Mouse (Mus musculus) embryonic stem cell, embryonic (primary cell): Measurements from ENCODE around the gene Cox19.

Experiments
- CTCF ChIA-PET, 4 experiments: fragments of 300-600 bp in 2 of 4; fragments of 350-600 bp in 2 of 4; sonication (Branson Sonifier 250); formaldehyde crosslinking; loops; one replicate each; lab custom pipeline; 2022; ENCODE audit warnings: inconsistent platforms in 2 of 4; lab: Charles Lee
- POLR2A ChIA-PET, 4 experiments: fragments of 300-600 bp in 2 of 4; fragments of 350-600 bp in 2 of 4; sonication (Branson Sonifier 250); formaldehyde crosslinking; loops; one replicate each; lab custom pipeline; 2022; ENCODE audit warnings: antibody characterized with exemption in 4 of 4, inconsistent platforms in 1 of 4; lab: Charles Lee

The Cox19 gene

DNA sequence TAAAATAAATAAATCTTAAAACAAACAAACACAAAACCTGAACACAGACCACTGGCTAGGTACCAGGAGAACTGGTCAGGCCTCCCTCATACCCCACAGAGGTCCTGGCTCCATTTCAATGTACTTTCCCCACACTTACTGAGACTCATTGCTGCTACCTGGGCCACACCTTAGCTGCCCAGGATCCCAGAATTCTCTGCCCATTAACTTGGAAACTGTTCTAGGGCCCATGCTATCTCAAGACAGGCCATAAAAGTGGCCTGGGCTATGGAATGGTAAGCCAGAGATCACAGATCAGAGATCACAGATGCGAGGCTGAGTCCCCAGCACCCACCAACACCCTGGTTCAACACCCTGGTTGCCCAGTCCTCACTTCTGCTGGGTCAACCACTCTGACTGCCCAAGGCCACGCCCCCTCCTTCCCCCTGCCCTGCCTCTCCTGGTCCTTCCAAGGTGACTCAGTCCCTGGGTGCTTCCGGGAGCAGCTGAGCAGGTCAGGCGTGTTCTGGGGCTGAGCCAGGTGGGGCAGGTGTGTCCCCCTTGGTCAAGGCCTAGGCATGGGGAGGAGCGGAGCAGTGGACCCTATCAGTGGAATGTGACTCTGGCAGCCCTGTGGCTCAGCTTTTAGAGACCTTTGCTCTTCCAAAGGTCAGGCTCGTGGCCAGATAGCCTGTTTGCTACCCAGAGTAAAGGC, 34.1 kb downstream of the Cox19 start:
- ChIA-PET POLR2A (interaction anchor here in 2 of 4 experiments (0.7 to 3.7 kb wide), 17 partner anchors 8 to 1101 kb away, joined by 3 to 33 read pairs (median 3); partner anchors contain the start of genes Adap1 (in 1 of the 2), Eif3b (in 1 of the 2), Get4 (in 1 of the 2) and Sun1 (in 1 of the 2)), CTCF (interaction anchor here in 3 of 4 experiments (0.6 to 3.6 kb wide), 5 partner anchors 13 to 1662 kb away, joined by 3 to 16 read pairs (median 3); no protein-coding TSS in a partner anchor)

DNA sequence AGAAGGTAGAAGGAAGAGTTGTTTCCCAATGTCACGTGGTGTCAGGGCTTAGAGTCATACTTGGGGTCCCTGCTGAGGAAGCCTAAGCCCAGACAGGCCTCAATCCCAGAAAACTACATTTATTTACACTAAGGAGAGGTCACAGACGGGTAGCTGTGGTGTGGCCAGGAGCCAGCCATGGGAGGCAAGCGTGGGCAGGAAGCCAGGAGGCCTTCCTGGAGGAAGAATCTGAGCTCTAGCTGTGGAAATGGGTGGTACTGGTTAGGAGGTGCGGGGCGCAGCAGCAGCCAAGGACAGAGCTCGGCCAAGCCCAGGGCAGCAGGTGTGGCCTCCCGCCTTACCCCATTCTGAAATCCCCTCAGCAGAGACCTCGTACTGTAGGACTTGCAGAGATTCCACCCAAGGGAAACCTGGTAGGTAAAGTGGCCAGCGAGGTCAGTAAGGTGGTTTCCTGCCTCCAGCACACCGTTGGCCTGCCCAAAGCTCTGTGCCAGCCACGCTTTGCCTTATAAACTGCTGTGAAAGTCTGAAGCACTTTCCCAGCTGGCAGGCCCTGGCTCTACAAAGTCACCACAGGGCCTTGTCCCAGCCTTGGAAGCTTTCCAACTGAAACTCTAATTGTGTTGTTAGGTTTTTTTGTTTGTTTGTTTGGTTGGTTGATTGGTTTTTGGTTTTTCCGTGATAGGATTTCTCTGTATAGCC, 36.1 kb downstream of the Cox19 start:
- ChIA-PET POLR2A (interaction anchor here in 2 of 4 experiments (0.6 to 1.3 kb wide), 6 partner anchors 8 to 1126 kb away, joined by 3 read pairs; partner anchors contain the start of gene Adap1 (in 1 of the 2)), CTCF (interaction anchor here in 2 of 4 experiments (1.3 kb wide), 2 partner anchors 16 to 38 kb away, joined by 4 to 6 read pairs; partner anchors contain the start of gene Cyp2w1 (in 1 of the 2))

GRCm38 (mm10) chr5:139313536-139313935, 37.7 kb downstream of the Cox19 start:
- ChIA-PET POLR2A (interaction anchor here in 3 of 4 experiments (0.7 to 2.1 kb wide), 4 partner anchors 8 to 12 kb away, joined by 3 to 8 read pairs (median 4); partner anchors contain the start of gene Adap1 (in 1 of the 3)), CTCF (no interaction called here)

DNA sequence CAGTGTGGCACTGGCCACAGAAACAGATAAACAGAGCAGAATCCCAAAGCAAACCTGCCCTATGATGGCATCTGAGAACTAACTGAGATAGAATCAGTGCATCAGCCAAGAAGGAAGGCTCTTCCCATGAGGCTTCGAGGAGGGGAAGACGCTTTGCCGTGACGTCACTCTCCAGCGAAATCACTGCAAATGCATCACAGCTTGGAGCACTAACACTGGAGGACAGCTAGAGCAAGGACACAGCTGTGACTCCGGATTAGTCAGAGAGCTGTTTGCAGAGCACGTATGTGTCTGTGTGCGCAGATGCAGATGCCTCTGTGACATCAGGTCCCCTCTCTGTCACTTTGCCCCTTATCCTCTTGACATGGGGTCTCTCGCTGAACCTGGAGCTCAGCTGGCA, 39.4 kb downstream of the Cox19 start:
- ChIA-PET CTCF (interaction anchor here in 3 of 4 experiments (0.6 to 1.2 kb wide), 4 partner anchors 29 to 314 kb away, joined by 3 to 6 read pairs (median 4); no protein-coding TSS in a partner anchor), POLR2A (interaction anchor here in 2 of 4 experiments (0.6 to 1.7 kb wide), 3 partner anchors 8 to 77 kb away, joined by 3 read pairs; no protein-coding TSS in a partner anchor)

DNA sequence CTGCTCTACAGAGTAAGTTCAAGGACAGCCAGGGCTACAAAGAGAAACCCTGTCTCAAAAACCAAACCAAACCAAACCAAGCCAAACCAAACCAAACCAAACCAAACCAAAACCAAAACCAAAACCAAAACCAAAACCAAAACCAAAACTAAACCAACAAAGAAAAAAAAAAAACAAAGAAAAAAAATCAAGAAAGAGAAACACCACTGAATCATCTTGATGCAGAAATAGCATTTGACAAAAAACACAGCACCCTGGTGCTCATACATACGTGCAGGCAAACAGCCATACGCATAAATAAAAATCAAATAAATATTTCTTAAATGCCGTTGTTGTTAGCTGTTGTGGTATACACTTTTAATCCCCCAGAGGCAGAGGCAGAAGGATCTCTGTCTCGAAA, 40.7 kb downstream of the Cox19 start:
- CTCF ChIA-PET = no interaction called here
- POLR2A ChIA-PET = interaction anchor here in 1 of 4 experiments (1.2 to 1.6 kb wide), 2 partner anchors 16 to 40 kb away, joined by 3 to 4 read pairs; no protein-coding TSS in a partner anchor

GRCm38 (mm10) chr5:139309946-139310345, 41.3 kb downstream of the Cox19 start:
- ChIA-PET POLR2A (interaction anchor here in 2 of 4 experiments (0.6 to 1.6 kb wide), 4 partner anchors 8 to 113 kb away, joined by 3 to 5 read pairs (median 4); no protein-coding TSS in a partner anchor), CTCF (interaction anchor here in 2 of 4 experiments (0.9 to 1.1 kb wide), 2 partner anchors 13 to 16 kb away, joined by 3 read pairs; partner anchors contain the start of gene Adap1 (in 1 of the 2))

DNA sequence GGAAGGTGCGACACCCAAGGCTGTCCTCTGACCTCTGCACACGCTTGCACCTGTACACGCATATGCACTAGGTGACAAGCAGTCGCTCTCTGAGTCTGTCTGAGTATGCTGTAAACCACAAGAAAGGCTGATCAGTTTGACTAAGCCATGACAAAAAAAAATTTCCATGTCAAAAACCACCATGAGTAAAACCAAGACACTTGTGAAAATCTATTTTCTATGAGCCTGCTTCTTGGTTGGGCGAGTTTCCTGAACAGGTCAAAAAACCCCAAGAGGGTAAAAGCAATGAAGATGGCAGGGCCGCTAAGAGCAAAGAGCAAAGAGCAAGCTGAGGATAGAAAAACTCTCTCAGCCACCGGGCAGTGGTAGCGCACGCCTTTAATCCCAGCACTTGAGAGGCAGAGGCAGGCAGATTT, 47.6 kb downstream of the Cox19 start:
- ChIA-PET POLR2A (interaction anchor here in 3 of 4 experiments (0.6 to 2.5 kb wide), 5 partner anchors 19 to 220 kb away, joined by 3 to 13 read pairs (median 3); partner anchors contain the start of gene Adap1 (in 1 of the 3)), CTCF (interaction anchor here in 3 of 4 experiments (0.6 to 1.5 kb wide), 4 partner anchors 14 to 28 kb away, joined by 3 to 4 read pairs (median 3); partner anchors contain the start of gene Adap1 (in 1 of the 3))

GRCm38 (mm10) chr5:139302101-139302500, 49.1 kb downstream of the Cox19 start:
- ChIA-PET CTCF (interaction anchor here in 2 of 4 experiments (0.8 to 2.0 kb wide), 3 partner anchors 20 to 43 kb away, joined by 4 to 8 read pairs (median 5); no protein-coding TSS in a partner anchor), POLR2A (interaction anchor here in 2 of 4 experiments (0.8 to 2.5 kb wide), 10 partner anchors 8 to 178 kb away, joined by 3 to 13 read pairs (median 4); partner anchors contain the start of gene Adap1 (in 2 of the 2))

GRCm38 (mm10) chr5:139297745-139298144, 53.5 kb downstream of the Cox19 start:
- POLR2A ChIA-PET = interaction anchor here in 2 of 4 experiments (0.9 to 1.7 kb wide), 6 partner anchors 10 to 46 kb away, joined by 3 to 6 read pairs (median 3); partner anchors contain the start of genes Adap1 (in 1 of the 2) and Get4 (in 1 of the 2)

DNA sequence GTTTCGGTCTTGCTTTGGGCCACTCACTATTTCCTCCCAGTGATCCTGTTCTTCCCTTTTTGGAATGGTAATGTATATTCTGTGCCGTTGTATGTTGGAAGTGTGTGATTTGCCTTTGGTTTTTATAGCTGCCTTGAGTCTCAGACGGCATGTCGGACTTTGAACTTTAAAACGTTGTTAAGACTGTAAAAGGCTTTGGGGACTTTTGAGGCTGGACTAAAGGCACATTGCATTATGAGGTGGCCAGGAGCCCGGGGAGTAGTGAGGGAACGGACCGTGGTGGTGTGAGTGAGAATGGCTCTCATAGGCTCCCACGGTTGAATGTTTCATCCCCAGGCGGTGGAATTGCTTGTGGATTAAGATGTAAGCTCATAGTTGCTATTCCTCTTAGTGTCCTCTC, 54.1 kb downstream of the Cox19 start:
- ChIA-PET CTCF (interaction anchor here in 3 of 4 experiments (0.7 to 1.3 kb wide), 4 partner anchors 14 to 349 kb away, joined by 3 to 5 read pairs (median 3); no protein-coding TSS in a partner anchor), POLR2A (interaction anchor here in 1 of 4 experiments (0.8 to 1.7 kb wide), 6 partner anchors 21 to 309 kb away, joined by 3 to 6 read pairs (median 3); partner anchors contain the start of genes Get4 and Sun1)

More at GRCm38 (mm10) chr5:139297745-139298144, 53.5 kb downstream of the Cox19 start:
- CTCF ChIA-PET = interaction anchor here in 1 of 4 experiments (0.7 kb wide), 1 partner anchor 117 kb away, joined by 3 read pairs; no protein-coding TSS in a partner anchor

GRCm38 (mm10) chr5:139294089-139294488, 57.1 kb downstream of the Cox19 start:
- POLR2A ChIA-PET = no interaction called here
- CTCF ChIA-PET = no interaction called here

GRCm38 (mm10) chr5:139291811-139292560, 59.2 kb downstream of the Cox19 start:
- CTCF ChIA-PET = interaction anchor here in 3 of 4 experiments (0.6 to 1.5 kb wide), 6 partner anchors 9 to 1396 kb away, joined by 3 to 8 read pairs (median 4); no protein-coding TSS in a partner anchor

GRCm38 (mm10) chr5:139290467-139291259, 60.6 kb downstream of the Cox19 start:
- CTCF ChIA-PET = interaction anchor here in 3 of 4 experiments (0.6 to 1.2 kb wide), 3 partner anchors 32 to 460 kb away, joined by 3 to 4 read pairs (median 3); no protein-coding TSS in a partner anchor
- POLR2A ChIA-PET = interaction anchor here in 2 of 4 experiments (0.7 to 2.3 kb wide), 4 partner anchors 8 to 38 kb away, joined by 3 to 6 read pairs (median 5); partner anchors contain the start of gene Get4 (in 1 of the 2)

More at GRCm38 (mm10) chr5:139291811-139292560, 59.2 kb downstream of the Cox19 start:
- POLR2A ChIA-PET = interaction anchor here in 3 of 4 experiments (0.8 to 2.3 kb wide), 5 partner anchors 10 to 33 kb away, joined by 3 to 6 read pairs (median 4); partner anchors contain the start of gene Adap1 (in 1 of the 3)

DNA sequence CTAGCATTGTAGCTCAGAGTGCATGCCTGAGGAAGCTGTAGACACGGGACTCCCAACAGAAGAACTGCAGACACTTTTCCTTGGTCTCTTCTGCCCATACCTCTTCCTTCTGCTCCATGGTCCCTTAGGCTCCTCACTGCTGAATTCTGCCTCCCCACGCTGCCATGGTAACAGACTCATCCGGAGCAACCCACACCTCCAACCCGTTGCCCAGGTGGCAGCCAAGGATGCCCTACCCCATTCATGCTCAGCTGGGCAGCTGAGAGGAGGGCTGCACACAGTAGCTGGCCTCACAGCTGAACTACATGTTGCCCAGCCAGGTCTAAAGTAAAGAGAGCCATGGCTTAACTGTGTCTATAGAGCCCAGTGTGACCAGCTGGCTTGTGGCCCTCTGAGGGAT, 62.6 kb downstream of the Cox19 start:
- ChIA-PET POLR2A (interaction anchor here in 1 of 4 experiments (0.8 to 1.0 kb wide), 2 partner anchors 9 to 10 kb away, joined by 3 read pairs; no protein-coding TSS in a partner anchor), CTCF (interaction anchor here in 1 of 4 experiments (0.6 kb wide), 1 partner anchor 50 kb away, joined by 4 read pairs; no protein-coding TSS in a partner anchor)

GRCm38 (mm10) chr5:139287787-139288186, 63.4 kb downstream of the Cox19 start:
- ChIA-PET CTCF (interaction anchor here in 1 of 4 experiments (0.6 kb wide), 1 partner anchor 118 kb away, joined by 4 read pairs; no protein-coding TSS in a partner anchor), POLR2A (interaction anchor here in 2 of 4 experiments (0.7 to 1.0 kb wide), 3 partner anchors 8 to 181 kb away, joined by 3 read pairs; no protein-coding TSS in a partner anchor)
